Comparison of ENCODE assay signal across 8 mouse cellular contexts in the genomic region with DNA sequence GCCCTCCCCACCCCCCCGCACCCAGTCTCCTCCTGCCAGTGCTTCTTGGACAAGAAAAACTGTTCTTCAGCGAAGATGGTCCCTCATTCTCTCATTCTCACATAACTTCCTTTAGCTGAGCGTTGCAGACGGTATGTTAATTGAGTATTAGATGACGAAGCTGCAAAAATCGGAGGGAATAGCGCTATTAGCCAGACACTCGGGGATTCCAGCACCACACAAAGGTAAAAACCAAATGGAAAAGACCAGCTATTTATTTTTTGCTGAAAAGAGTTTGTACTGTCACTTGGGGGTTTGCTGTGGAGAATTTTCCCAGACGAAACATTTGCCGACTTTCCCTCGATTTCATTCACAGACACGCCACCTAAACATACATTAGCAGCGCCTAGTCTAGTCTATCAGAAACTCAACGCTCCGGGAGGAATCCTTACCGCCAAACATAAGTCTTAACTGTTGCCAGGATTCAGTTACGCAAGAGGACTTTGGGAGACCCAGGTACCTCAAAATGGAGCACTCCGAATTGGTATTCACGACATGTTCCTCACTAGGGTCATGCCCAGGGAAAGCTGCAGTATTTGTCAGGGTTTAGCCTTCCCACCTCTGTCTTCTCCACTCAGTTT.
DNase-seq lines count a peak whose midpoint lies in the region; ATAC-seq and TF ChIP-seq lines count a peak whose summit lies in the region.
"Had no signal": no experiment of that assay in that cellular context is flagged by ENCODE, and none has a peak within 500 bp of the region (broad histone marks: within the 10 kb centered on the region; RNA-seq: fewer than 3 reads in every experiment).

No protein-coding gene starts in this region.

- peak overlapping the region; percentile 64 for H3K4me2 ChIP-seq in lung, postnatal 0 days (replicated peaks; ENCODE audit: low read depth, low read length)
- H3K4me2 ChIP-seq in forebrain, postnatal 0 days (ENCODE audit: low read depth) = peak overlapping the region; percentile 80
- peak overlapping the region; percentile 49 for H3K4me2 ChIP-seq in liver, embryonic 14.5 days (ENCODE audit: low read depth)

- intact Hi-C loops in gastrocnemius, postnatal 14 days (cut with DNase I; ENCODE audit: low total_unique reads) = loop anchor here (10.0 kb wide), 2 partner anchors 207 to 747 kb away; no protein-coding TSS in a partner anchor

- no peak for DNase-seq in lung, postnatal 0 days (ENCODE audit: low spot score)
- DNase-seq in lung, postnatal 25 days (ENCODE audit: low spot score) = no peak
- DNase-seq in forebrain, postnatal 0 days = peak; percentile 43
- DNase-seq in liver, embryonic 14.5 days (ENCODE audit: low read depth in 3 of 3, low spot score in 3 of 3) = no peak
- no peak for DNase-seq in gastrocnemius, postnatal 14 days
- DNase-seq in left cerebral cortex, adult 18-20 months (ENCODE audit: low spot score in 2 of 2) = no peak
- DNase-seq: layer of hippocampus, postnatal 36 days had no signal

- TF ChIP-seq CTCF in lung, postnatal 0 days (IDR thresholded peaks at IDR 0.05) = no peak
- no peak for TF ChIP-seq CTCF in forebrain, postnatal 0 days (IDR thresholded peaks at IDR 0.05; ENCODE audit: low read depth)
- no peak for TF ChIP-seq CTCF in liver, embryonic 14.5 days (IDR thresholded peaks at IDR 0.05; ENCODE audit: low read depth)

- H3K4me1 ChIP-seq in lung, postnatal 0 days (ENCODE audit: insufficient read depth, low read depth, low read length) = peaks cover 10% of the 10 kb centered on the region; the same call in 1 of the 2 replicates
- H3K4me1 ChIP-seq in forebrain, postnatal 0 days (ENCODE audit: insufficient read depth) = peaks cover 20% of the 10 kb centered on the region
- H3K4me1 ChIP-seq in liver, embryonic 14.5 days (replicated peaks; ENCODE audit: control insufficient read depth in 2 of 2, insufficient read depth in 2 of 2, low read length in 1 of 2) = peaks cover 2 to 10% of the 10 kb centered on the region in 2 experiments; a peak in 2 of 4 replicates

- H3K27ac ChIP-seq in lung, postnatal 0 days (ENCODE audit: low read length) = no peak overlapping the region
- no peak overlapping the region for H3K27ac ChIP-seq in forebrain, postnatal 0 days (ENCODE audit: low read depth, low read length)
- no peak overlapping the region for H3K27ac ChIP-seq in liver, embryonic 14.5 days

- no peak for TF ChIP-seq EP300 in lung, postnatal 0 days (IDR thresholded peaks at IDR 0.05)
- TF ChIP-seq EP300 in liver, embryonic 14.5 days (IDR thresholded peaks at IDR 0.05; ENCODE audit: low read depth) = no peak

- WGBS in lung, postnatal 0 days = 24% methylated on average over 19 of the region's 19 CpGs
- WGBS in forebrain, postnatal 0 days = 24% methylated on average over 19 of the region's 19 CpGs
- WGBS in liver, embryonic 14.5 days (ENCODE audit: insufficient replicate concordance) = 48% methylated on average over 19 of the region's 19 CpGs

- H3K4me3 ChIP-seq in lung, postnatal 0 days (ENCODE audit: low read depth, low read length) = peak overlapping the region; percentile 26; the same call in 1 of the 2 replicates
- peak overlapping the region; percentile 33 for H3K4me3 ChIP-seq in forebrain, postnatal 0 days (ENCODE audit: low read depth, low read length)
- no peak overlapping the region for H3K4me3 ChIP-seq in liver, embryonic 14.5 days (ENCODE audit: insufficient read depth in 1 of 2, low read depth in 2 of 2, low read length in 2 of 2)

- no peak for ATAC-seq in lung, postnatal 0 days
- no peak for ATAC-seq in forebrain, postnatal 0 days
- no peak for ATAC-seq in liver, embryonic 14.5 days (ENCODE audit: insufficient read depth)
- ATAC-seq in CD4-positive, CD25-positive, alpha-beta regulatory T cell, adult 4 months = no peak

- H3K27me3 ChIP-seq in lung, postnatal 0 days (replicated peaks; ENCODE audit: insufficient read depth, low read length) = no peaks in the 10 kb centered on the region
- H3K27me3 ChIP-seq in forebrain, postnatal 0 days (ENCODE audit: insufficient read depth, low read length) = no peaks in the 10 kb centered on the region
- H3K27me3 ChIP-seq in liver, embryonic 14.5 days (ENCODE audit: control insufficient read depth, insufficient read depth, low read length) = no peaks in the 10 kb centered on the region

- H3K9me3 ChIP-seq in lung, postnatal 0 days (ENCODE audit: low read length) = no peaks in the 10 kb centered on the region
- H3K9me3 ChIP-seq in forebrain, postnatal 0 days (ENCODE audit: low read length) = no peaks in the 10 kb centered on the region
- no peaks in the 10 kb centered on the region for H3K9me3 ChIP-seq in liver, embryonic 14.5 days (ENCODE audit: control insufficient read depth, low read length)

- H3K9ac ChIP-seq in lung, postnatal 0 days (replicated peaks; ENCODE audit: low read depth) = no peak overlapping the region
- 0 out of 2 replicates have a peak overlapping the region, but pooled peaks have one; percentile 40 for H3K9ac ChIP-seq in forebrain, postnatal 0 days
- no peak overlapping the region for H3K9ac ChIP-seq in liver, embryonic 14.5 days (replicated peaks)

- H3K36me3 ChIP-seq in lung, postnatal 0 days (ENCODE audit: insufficient read depth, low read length) = no peaks in the 10 kb centered on the region
- H3K36me3 ChIP-seq in forebrain, postnatal 0 days (ENCODE audit: insufficient read depth) = no peaks in the 10 kb centered on the region
- no peaks in the 10 kb centered on the region for H3K36me3 ChIP-seq in liver, embryonic 14.5 days (replicated peaks; ENCODE audit: control insufficient read depth, insufficient read depth, low read depth)

Comparison
In these comparisons a context has a peak if more than half of its experiments do, and no peak if none do; other contexts are left out.
1. H3K4me3 ChIP-seq: peak in lung, postnatal 0 days (single experiment) and forebrain, postnatal 0 days (single experiment); none in liver, embryonic 14.5 days (0 of 2).
2. Peak in every context shown above with its lines, with median percentiles within 50 percentile points of each other: H3K4me2 ChIP-seq.